Mouse (Mus musculus) frontal cortex, postnatal 36 days (tissue): ENCODE results near the gene Paqr9.
A peak's percentile ranks its signal among the peaks of the same experiment; 100 is the strongest.

Experiments used
- DNase-seq, 2 experiments: peaks; one replicate each; pipeline ENCODE4 v3.0.0; 2022; ENCODE audit warnings: low spot score in 2 of 2

Gene Paqr9

DNA sequence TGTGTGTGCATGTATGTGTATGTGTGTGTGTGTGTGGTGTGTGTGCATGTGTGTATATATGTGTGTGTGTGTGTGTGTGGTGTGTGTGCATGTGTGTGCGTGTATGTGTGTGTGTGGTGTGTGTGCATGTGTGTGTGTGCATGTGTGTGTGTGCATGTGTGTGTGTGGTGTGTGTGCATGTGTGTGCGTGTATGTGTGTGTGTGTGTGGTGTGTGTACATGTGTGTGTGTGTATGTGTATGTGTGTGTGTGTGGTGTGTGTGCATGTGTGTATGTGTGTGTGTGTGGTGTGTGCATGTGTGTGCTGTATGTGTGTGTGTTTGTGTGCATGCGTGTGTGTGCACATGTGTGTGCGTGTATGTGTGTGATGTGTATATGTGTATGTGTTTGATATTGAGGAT lies 14.9 kb upstream of the Paqr9 start:
- no peak for DNase-seq

DNA sequence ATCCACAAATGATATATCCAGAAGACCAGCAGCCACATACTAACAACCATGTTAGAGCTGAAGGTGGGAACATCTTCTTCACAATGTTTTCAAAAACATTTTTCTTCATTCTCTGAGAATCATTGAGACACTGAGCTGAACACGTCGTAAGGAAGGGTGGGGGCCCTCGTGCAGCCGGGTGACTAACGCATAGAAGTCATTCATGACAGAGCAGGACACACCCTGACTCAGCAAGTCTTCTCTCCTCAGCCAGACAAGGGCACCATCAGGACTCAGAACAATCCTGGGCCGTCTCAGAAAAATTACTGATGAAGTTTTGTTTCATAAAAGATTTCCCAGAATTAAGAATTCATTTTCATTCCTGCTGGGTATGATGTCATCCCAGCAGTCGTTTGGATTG lies 12.8 kb upstream of the Paqr9 start:
- DNase-seq = no peak

DNA sequence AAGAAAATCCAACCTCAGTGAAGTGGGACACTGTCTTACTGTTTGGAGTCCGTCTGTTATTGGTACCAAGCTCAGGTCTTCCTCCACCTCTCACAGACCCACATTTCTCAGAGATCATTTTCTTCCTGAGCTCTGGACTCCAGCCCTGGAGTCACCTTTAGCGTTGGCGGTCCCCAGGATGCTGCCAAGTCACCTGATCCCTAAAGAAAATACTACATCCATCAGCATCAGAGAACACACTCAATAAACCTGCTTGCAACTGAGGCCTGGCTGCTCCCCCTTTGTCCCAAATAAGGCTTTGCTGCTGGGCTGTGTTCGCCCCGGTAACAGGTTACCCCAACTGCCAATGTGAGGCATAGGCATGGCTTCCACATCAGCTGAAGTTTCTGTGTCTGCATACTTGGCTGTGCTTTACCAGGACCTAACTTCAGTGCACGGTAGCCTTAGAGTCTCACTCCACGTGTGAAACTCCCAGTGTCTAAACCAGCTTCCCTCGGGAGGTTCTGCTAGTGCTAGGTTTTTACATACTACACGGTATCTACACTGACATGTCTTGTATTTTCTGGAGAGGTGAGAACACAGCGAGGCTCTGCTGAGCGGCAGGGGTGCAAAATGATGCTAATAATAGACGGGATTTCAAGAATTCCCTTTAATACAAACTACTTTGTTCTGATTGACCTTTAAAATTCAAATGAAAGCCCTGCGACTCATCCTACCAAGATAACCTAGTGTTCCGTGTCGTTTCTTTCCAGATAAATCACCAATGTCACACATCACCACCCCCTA lies 9.6 kb upstream of the Paqr9 start:
- no peak for DNase-seq

DNA sequence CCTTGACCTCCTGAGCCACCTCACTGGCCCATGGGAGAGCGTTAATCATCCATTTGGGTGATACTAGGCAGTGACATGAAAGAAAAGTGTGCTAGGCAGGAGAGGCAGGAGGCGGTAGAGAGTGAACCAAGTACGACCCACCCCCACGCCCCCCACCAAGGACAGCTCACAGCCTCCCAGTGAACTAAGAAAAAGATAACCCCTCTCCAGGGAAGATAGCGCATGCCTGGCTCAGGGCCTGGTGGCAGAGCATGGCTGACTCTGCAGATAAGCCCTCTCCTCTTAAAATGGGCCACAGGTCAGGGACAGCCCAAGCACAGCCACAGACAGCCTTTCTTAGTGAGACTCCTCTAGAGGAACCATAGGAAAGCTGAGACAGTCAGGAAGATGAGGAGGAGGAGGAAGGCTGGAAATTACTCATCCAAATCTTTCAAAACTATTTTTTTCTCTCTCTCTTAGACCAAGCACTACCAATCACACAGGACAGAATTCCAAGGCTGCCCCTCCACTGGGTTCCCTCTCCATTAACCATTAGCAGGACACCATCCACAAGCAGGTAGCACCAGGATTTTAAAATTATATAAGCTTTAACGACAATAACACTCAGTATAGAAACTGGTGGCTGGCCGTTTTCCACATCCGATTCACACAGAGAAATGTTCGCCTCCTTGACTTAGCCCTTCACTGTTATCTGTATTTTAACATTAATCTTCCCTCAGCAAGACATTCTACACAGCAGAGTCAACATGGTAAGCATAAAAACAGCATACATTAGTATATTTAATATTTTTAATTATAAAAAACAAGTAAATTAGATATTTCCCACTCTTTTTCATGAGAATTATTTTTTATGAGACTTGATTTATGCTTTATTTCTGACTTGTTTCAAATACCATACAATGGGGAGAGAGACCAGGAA lies 8.3 kb upstream of the Paqr9 start:
- no peak for DNase-seq

DNA sequence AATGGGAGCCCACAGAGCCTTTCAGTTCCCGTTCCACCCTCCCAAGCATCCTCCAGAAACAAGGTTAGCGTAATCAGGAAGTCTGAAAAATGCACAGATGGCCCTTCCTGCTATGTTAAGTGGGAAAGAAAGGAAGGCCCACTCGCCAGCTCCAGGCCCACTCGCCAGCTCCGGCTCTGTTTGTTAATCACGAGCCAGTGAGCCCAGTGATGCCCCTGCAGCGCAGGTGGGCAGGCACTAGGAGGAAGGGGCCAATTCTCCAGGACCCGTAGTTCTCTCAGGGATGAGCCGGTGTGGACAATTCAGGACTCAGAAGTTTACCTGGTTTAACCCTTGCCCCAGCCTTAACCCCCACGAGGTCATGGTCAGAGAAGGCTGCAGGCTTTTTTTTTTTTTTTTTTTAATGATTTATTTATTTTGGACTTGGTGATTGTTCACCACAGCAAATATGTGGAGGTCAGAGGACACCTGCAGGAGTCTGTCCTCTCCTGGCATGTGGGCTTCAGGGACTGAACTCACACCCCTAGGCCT lies 7.2 kb upstream of the Paqr9 start:
- peak in 1 of 2 experiments; percentile 45 for DNase-seq

DNA sequence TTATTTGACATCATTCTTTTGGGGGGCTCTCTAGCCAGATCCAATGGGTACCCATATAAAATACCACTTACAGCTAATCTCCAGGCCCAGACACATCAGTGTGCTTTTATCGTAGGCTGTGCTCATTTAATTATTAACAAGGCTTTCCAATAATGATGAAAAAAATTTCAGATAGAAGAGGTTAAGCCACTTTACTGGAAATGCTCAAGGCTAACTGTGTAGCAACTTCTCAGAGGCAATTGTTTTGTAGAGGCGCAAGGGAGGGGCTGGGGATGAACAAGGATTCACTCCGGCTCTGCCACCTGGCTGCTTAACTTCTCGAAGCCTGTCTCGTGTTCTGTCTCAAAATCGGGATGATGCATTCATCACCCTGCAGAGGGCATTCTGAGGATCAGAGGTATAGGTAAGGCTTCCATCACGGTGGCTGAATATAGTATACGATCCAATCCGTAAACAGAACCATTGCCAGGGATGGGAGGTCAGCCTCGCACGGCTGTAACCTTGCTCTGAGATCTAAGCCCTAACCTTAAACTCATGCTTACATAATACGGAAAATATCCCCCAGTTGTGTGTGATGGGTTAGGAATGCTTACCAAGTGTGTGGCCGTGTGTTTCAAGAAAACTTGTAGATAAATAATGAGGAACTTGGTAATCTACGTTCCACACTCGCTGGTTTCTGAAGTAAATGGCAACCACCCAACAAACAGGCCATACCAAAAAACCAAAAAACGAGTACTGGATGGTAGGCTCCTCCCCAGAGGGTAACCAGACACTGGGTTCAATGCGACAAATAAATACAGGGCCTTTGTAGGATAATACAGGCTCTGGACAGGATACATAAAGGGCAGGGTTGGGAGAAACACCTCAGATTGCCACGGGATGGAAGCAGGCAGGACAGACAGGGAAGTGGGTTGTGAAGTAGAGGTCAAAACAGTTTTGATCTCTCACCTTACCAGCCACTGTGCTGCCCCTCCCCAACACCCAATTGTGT lies 4.9 kb upstream of the Paqr9 start:
- no peak for DNase-seq

DNA sequence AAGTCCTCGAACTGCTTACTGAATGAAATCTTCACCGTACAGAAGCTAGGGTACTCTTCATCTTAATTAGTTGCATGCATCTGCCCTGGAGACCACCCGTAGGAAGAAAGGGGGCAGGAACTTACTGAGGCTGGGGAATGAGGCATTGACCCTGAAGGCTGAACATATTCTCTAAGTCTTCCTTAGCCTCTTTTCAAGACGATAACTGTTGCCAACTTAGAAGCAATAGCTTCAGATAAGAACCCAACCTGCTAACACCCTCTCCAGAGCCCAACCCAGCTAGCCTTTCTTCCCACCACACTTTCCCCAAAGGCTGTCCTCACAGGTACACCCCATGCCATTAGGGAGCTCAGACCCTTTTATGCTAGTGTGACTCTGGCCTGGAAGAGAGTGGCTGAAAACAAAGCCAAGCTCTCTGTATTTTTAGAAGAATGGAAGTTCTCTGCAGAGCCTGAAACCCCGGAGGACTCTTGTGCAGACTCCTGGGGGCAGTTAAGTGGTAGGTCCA lies 4.2 kb upstream of the Paqr9 start:
- no peak for DNase-seq

DNA sequence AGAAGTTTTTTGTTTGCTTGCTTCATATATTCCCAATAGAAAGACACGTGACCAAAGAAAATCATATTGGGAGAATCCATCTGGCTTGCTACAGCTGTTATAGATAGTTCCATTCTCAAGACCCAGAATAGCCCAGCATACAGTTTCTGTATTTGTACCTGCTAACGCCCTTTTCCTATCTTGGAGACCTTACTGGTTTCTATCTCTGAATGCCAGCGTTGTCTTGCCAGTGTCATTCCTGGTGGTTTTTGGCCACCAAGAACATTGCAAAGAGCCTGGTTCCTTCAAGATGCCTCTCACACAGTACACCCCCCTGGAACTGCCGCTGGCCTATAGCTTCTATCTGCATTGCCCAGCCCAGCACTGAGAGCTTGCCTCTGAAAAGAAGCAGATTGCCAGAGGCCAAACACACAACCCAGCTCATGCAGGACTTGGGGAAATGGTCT lies 3.4 kb upstream of the Paqr9 start:
- DNase-seq = no peak

DNA sequence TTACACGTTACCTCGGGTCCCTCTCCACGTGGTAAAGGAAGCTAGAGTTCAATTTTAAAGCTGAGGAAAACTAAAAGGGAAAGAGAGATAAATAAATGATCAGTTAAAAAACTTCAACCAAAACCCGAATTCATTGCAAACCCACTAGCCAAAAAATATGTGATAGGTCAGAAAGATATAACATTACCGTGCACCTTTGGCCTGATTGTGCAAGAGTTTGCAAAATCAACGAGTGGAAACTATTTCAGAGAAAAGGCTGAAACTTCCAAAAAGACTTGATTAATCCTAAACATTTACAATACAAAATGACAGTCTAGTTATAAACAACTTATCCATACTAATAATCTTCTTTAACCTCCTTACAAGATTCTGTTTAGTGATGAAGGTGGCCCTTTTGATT lies 1.7 kb upstream of the Paqr9 start:
- no peak for DNase-seq

DNA sequence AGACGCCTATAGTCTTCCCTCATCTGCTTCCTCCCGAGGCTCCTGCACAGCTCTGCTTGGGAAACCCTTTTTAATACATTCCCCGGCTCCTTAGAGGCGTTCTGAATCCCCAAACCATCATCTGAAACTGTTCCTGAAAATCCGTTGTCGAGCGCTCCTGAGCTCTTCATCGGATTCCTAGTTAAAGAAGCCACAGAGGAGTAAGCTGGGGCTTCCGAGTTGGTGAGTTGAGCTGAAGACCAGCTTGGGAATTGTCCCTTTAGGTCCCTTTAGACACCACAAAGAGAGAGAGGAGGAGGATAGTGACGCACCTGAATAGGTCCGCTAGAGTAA lies 765 bp upstream of the Paqr9 start:
- peak in 1 of 2 experiments; percentile 48 for DNase-seq

DNA sequence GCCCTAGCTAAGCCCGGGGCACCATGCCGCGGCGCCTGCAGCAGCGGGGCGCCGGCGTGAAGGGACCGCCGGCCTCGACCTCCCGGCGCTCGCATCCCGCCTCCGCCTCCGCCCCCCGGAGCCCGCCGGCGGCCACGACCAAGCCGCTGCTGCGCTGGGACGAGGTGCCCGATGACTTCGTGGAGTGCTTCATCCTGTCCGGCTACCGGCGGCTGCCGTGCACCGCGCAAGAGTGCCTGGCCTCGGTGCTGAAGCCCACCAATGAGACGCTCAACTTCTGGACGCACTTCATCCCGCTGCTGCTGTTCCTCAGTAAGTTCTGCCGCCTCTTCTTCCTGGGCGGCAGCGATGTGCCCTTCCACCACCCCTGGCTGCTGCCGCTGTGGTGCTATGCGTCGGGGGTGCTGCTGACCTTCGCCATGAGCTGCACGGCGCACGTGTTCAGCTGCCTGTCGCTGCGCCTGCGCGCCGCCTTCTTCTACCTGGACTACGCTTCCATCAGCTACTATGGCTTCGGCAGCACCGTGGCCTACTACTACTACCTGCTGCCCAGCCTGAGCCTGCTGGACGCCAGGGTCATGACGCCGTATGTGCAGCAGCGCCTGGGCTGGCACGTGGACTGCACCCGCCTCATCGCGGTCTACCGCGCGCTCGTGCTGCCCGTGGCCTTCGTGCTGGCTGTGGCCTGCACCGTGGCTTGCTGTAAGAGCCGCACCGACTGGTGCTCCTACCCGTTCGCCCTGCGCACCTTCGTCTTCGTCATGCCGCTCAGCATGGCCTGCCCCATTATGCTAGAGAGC lies 679 bp downstream of the Paqr9 start:
- peak; percentile 67 to 76 for DNase-seq

DNA sequence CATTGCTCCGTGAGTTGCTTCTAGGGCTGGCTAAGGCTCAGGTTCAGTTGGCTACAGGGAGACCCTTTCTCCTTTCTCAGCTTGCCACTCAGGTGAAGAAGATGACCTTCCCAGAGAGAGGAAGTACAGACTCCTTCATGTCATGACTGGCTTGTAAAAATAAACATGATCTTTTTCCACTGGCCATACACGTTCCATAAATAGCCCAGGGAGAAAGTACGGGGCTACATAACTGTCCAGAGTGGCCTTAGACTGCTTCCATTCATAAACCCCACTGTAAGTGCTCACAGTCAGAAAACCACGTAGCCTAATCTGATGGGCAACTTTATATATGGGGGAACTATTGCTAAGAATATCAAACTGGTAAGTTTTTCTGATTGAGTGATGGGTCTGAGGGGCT lies 4.6 kb downstream of the Paqr9 start:
- DNase-seq = no peak

DNA sequence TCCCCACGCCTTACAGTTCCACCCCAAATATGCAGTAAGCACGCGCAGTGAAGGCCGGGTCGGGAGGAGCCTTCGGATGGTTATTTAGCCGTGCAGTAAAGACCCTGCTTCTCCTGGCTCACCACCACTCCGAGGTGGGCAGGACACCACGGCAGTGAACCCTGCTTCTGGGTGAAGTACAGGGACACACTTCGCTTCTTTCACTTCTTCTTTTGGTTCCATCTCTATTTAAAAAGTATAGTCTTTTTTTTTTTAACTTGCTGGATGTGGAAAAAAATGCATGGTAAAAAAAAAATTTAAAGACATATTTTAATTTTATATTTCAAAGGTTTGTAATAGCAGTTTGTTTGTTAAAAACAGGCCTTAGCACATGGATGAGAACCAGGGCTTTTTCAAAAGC lies 6.9 kb downstream of the Paqr9 start:
- no peak for DNase-seq

DNA sequence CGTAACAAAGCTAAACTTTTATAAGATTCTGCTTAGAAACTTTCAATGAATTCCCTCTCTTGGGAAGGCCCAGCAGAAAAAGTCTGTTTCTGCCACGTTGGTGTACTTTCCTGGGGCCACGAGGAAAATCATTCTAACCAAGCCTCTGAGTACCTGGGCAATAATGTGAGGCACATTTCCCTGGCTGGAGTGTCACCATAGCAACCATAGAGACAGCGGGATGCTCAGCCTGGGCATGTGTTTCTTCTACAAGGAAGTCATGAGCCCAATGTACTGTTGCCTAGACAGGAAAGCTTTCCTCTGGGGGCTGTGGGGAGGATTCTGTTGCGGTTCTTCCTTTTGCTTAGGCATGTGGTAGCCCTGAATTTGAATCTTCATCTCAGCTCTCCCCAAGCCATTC lies 7.5 kb downstream of the Paqr9 start:
- DNase-seq = no peak

DNA sequence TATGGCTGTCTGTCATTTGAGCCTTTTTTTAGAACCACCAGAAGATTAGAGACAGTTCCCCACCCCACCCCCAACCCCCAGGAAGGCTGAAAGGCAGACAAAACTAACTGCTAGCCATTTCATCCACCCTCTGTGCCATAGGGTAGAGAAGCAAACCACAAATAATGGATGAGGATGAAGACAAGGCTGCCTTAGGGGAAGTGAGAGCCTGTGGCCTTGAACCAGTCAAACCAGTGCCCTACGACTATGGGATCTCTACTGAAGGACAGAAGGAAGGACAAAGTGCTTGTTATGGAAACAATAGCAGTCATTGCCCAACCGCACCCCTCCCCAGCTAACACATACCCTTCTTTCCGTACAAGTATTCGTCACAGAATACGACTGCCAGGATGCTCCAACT lies 9.8 kb downstream of the Paqr9 start:
- no peak for DNase-seq

DNA sequence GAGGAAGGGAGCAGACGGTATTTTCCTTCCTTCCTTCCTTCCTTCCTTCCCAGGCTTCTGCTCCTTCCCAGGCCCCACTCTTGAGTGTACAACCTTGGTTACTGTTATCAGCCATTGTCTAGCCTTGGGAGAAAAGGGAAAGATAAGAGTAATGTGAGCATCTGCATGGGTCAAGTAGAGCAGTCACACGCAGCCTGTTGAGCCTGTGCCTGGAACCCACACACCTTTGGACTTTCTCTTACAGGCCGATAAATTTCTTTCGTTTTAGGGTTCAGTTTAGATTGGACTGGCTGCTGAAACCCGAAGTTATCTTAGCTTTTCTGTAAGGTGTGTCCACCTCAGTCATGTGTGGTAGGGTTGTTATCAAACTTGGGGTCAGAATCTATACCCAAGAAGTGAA lies 10.5 kb downstream of the Paqr9 start:
- DNase-seq = no peak

DNA sequence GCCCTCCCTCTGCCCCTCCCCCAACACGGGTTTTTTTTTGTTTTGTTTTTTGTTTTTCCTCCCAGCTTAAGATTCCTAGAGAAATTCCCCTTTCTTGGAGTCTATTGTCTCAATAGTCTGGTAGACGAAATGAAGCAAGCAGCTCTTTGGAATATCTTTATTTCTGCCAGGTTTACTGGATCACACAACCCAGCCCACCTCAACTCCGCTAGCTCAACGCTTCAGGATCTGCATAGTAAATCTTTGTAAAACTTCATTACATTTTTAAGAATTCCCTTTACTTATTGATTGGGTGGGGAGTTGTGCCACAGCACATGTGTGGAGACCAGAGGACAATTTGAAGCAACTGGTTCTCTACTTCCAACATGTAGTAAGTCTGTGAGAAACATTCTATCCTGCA lies 11.1 kb downstream of the Paqr9 start:
- no peak for DNase-seq

DNA sequence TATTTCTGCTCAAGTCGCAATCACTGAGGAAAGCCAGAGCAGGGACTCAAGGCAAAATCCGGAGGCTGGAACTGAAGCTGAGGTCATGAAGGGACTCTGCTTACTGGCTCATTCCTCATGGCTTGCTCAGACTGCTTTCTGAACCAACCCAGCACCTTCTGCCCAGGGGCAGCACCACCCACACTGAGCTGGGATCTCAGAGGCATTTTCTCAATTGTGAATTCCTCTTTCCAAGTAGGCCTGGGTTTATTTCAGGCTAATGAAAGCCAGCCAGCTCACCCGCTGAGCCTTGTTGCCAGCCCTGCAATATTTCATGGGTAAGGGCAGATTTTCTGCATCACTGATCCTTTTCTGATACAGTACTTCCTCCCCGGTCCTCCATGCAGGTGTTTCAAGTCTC lies 12.0 kb downstream of the Paqr9 start:
- DNase-seq = no peak

DNA sequence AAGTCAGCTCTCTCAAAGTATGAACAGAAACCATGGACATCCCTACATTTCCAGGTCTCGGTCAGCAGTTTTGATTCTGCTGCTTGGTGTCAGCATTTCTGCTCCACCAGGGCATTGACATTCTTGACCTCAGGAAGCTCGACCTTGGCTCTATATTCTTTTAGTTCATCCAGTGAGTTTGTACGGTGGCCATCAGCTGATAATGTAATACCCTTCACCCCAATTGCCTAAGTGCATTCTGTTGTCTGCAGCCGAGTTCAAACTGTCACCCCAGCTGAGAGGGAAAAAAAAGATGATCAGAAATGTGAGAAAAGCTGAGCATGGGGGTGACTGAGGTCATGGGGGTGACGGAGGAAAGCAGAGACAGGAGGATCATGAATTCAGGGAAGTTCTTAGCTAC lies 13.1 kb downstream of the Paqr9 start:
- DNase-seq = no peak

DNA sequence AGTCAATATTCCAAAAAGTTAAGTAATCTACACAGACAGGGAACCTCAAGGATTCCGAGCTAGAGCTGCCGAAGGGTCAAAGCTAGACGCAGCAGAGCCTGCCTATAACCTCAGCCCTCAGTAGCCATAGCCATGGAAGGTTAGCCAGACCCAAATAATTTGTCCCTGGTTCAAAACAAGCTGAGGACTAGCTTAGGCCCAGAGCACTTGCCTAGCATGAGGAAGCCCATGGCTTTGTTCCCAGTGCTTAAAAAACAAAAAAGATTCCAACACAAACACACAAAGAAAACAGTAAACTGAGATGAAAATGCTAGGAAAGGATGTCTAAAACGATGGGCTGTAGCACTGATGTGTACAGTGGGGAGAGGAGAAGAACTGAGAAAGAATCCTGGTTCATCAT lies 14.7 kb downstream of the Paqr9 start:
- no peak for DNase-seq

DNA sequence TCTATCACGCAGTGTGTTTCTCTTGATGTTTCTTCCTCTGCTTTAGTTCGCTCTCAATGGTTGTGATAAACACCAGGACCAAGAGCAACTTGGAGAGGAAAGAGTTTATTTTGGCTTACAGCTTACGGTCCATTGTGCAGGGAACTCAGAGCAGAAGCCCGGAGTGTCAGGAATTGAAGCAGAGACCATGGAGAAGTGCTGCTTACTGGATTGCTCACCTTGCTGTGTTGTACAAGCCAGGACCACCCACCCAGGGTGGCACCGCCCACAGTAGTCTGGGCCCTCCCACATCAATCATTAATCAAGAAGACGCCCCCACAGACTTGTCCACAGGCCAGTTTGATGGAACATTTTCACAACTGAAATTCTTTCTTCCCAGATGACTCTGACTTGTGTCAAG lies 18.0 kb downstream of the Paqr9 start:
- no peak for DNase-seq
